Mouse (Mus musculus) lung, embryonic 16.5 days (tissue): ENCODE results near the gene Phgdh. TPM values are rescaled to one million over a fixed set of nuclear protein-coding genes. Genes with fewer than 3 reads are reported as not detected.

Source experiments
- ATAC-seq: fragments of 200-750 bp; cut with Nextera tagmentation; 2 replicates; pipeline ENCODE4 v1.8.0; 2017; ENCODE audit warnings: low read depth, mild to moderate bottlenecking, moderate library complexity
- H3K27ac ChIP-seq: fragments of 300-500 bp; sonication (generic); 2 replicates; pipeline ENCODE4 v1.5.1; 2014; ENCODE audit warnings: mild to moderate bottlenecking, control low read depth, low read length
- H3K27me3 ChIP-seq: fragments of 300-500 bp; sonication (generic); 2 replicates; pipeline ENCODE4 v1.6.1; 2014; ENCODE audit warnings: low read depth, low read length, mixed read lengths; ENCODE audit not compliant: control insufficient read depth, insufficient read depth
- H3K36me3 ChIP-seq: fragments of 300-500 bp; sonication (generic); 2 replicates; pipeline ENCODE4 v1.6.1; 2014; ENCODE audit warnings: low read length; ENCODE audit not compliant: control insufficient read depth, insufficient read depth
- H3K4me1 ChIP-seq: fragments of 300-500 bp; sonication (generic); replicated peaks from 2 replicates; pipeline ENCODE4 v1.6.1; 2014; ENCODE audit warnings: low read length, mixed read lengths; ENCODE audit not compliant: control insufficient read depth, insufficient read depth
- H3K4me2 ChIP-seq: fragments of 300-500 bp; sonication (generic); 2 replicates; pipeline ENCODE4 v1.6.1; 2014; ENCODE audit warnings: low read depth, low read length, control low read depth
- H3K4me3 ChIP-seq: fragments of 300-500 bp; sonication (generic); 2 replicates; pipeline ENCODE4 v1.5.1; 2014; ENCODE audit warnings: mild to moderate bottlenecking, low read length, control low read depth
- H3K9ac ChIP-seq: fragments of 300-500 bp; sonication (generic); 2 replicates; pipeline ENCODE4 v1.6.1; 2014; ENCODE audit warnings: low read length, control low read depth
- H3K9me3 ChIP-seq: fragments of 300-500 bp; sonication (generic); 2 replicates; pipeline ENCODE4 v1.6.1; 2016; ENCODE audit warnings: low read length; ENCODE audit not compliant: control insufficient read depth
- WGBS: fragments of 180-500 bp; shearing (Covaris S2); extraction: QIAGEN DNeasy Blood & Tissue Kit; methylation state at CpG from one replicate; pipeline ENCODE4 v1.1.7; 2014; 5-methylcytosine and 5-hydroxymethylcytosine counted together
- polyA plus RNA-seq: library from polyadenylated mRNA; unstranded; fragments of >200 nt; fragmentation: Nextera tagmentation; extraction: Ambion mirVana; gene quantifications from 2 replicates; pipeline ENCODE4 v1.2.1, GENCODE M21; 2015

Phgdh gene
- polyA plus RNA-seq, 1 experiment from 2014 or later, result 162 TPM

DNA sequence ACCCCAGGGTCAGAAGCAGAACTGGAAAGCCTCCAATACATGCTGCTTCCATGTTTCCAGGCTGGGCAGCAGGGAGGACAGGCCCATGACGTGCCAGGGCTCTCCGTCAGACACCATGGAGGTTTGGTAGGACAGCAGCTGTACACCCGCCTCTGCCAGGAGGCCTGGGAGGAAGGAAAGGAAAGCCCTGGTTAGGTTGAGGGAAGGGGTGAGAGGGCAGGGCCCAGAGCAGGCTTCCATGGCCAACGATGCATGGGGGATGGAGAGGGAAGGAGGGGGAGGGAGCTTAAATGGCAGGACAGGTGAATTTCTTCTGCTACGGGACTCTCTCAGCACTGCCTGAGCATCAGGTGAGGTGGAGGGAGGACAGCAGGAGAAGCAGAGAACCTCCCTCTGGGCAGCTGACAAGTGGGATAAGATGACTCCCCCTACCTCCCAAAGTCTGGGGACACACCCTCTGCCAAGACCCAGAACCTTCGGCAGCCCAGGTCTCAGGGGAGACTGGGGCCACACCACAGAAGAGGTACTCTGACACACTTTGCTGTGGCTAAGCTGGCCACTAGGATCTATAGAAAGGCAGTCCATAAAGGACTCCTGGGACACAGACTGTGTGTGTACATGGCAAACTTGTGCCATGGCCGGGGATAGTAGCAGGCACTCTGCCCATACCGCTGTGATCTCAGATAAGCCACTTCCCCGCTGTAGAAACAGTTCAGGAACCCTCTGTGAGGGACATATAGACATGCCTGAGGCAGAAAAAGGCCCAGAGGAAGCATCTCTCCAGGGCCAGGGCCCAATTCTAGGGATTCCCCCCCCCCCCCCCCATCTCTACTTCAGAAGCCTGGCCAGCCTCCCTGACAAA, 26.3 kb downstream of the Phgdh start:
- H3K9me3 ChIP-seq, result no peaks in the 10 kb centered on the region
- no peak; the same call in 1 of the 2 replicates for ATAC-seq
- WGBS, result 76% methylated on average over 9 of the region's 9 CpGs
- H3K27ac ChIP-seq, result no peak overlapping the region
- no peak overlapping the region for H3K9ac ChIP-seq
- H3K27me3 ChIP-seq, result no peaks in the 10 kb centered on the region
- H3K4me3 ChIP-seq, result no peak overlapping the region
- H3K36me3 ChIP-seq, result no peaks in the 10 kb centered on the region
- no peak overlapping the region for H3K4me2 ChIP-seq
- peaks cover 9% of the 10 kb centered on the region for H3K4me1 ChIP-seq

DNA sequence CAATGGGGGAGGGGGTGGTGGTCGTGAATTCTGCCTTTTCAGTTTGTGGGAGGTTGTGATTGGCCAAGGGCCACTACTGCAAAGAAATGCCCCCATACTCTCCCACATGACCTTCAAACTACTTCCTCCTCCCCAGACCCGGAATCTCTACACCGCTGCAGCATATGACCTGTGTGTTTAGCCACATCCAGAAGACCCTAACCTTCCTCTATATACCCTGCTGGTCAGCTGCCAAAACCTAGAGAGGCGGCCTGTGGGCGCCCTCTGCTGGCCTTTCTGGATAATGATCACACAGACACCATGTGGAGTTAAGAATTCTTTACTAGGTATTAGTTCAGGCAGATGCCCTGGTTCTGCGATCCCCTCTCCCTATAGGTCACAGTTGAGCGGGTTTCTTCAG, 26.9 kb downstream of the Phgdh start:
- Histone ChIP-seq H3K9ac (no peak overlapping the region), H3K36me3 (no peaks in the 10 kb centered on the region), H3K4me1 (peaks cover 9% of the 10 kb centered on the region), H3K27ac (no peak overlapping the region), H3K27me3 (no peaks in the 10 kb centered on the region), H3K4me3 (no peak overlapping the region), H3K9me3 (no peaks in the 10 kb centered on the region), H3K4me2 (no peak overlapping the region)
- ATAC-seq, result peak; percentile 46; the same call in 1 of the 2 replicates
- WGBS, result 22% methylated on average over 6 of the region's 7 CpGs

DNA sequence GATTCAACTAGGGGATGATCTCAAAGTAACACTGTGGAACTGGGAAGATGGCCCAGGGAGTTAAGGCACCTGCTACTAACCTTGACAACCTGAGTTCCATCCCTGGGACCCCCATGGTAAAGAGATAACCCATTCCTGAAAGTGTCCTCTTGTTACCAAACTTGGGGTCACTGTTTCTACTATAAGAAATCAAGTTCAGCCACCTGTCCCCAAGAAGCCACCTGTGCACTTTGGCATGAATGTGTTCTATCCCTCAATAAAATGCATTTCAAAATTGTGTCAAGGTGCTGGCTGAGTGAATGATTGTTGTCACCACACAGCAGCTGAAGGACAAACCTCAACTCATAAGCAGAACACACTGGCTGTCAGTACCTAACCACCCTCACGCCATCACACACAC, 29.3 kb downstream of the Phgdh start:
- no peaks in the 10 kb centered on the region for H3K4me1 ChIP-seq
- no peak overlapping the region for H3K27ac ChIP-seq
- H3K9me3 ChIP-seq, result no peaks in the 10 kb centered on the region
- no peaks in the 10 kb centered on the region for H3K27me3 ChIP-seq
- no peak overlapping the region for H3K4me2 ChIP-seq
- ATAC-seq, result no peak
- H3K4me3 ChIP-seq, result no peak overlapping the region
- no peaks in the 10 kb centered on the region for H3K36me3 ChIP-seq
- no peak overlapping the region for H3K9ac ChIP-seq
- 75% methylated on average over 1 of the region's 1 CpGs for WGBS

DNA sequence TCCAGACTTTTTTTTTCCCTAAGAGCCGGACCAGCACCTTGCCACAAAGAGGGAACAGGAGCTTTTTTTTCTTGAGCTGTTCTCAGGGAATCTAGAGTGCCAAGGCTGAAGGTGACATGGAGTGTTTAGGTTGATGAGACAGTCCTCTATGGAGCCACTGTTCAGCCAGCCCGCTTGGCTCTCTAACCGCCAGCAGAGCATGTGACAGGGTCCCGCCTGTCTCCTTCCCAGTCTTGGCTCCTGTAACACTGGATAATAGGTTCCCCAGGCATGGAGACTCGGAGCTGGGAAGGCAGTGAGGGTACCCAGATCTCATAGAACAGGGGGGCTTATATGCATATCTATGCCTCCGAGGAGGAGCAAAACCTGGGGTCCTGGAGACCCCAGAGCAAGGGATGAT, 31.2 kb downstream of the Phgdh start:
- no peaks in the 10 kb centered on the region for H3K9me3 ChIP-seq
- no peak for ATAC-seq
- H3K27ac ChIP-seq, result no peak overlapping the region
- no peak overlapping the region for H3K9ac ChIP-seq
- WGBS, result 80% methylated on average over 6 of the region's 6 CpGs
- H3K4me1 ChIP-seq, result no peaks in the 10 kb centered on the region
- H3K4me3 ChIP-seq, result no peak overlapping the region
- no peaks in the 10 kb centered on the region for H3K36me3 ChIP-seq
- H3K4me2 ChIP-seq, result no peak overlapping the region
- no peaks in the 10 kb centered on the region for H3K27me3 ChIP-seq

DNA sequence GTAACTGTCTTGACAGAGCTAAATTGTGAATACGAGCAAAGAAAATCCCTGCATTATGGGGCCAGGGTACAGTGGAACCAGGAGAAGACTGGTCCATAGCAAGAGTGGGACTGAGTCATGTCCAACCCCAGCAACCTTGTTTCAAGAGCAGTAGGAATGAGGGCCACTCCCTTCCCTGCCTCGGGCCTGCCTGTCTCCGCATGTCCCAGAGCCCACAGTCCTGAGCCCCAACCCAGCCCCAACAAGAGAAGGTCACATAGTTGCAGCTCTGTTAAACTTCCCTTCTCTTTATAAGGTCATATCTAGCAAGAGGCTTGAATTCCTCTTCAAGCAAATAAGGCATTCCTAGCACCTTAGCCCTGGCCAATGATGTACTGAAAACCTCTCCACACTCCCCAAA, 38.0 kb downstream of the Phgdh start:
- ATAC-seq, result no peak
- no peaks in the 10 kb centered on the region for H3K4me1 ChIP-seq
- WGBS, result 70% methylated on average over 3 of the region's 3 CpGs

DNA sequence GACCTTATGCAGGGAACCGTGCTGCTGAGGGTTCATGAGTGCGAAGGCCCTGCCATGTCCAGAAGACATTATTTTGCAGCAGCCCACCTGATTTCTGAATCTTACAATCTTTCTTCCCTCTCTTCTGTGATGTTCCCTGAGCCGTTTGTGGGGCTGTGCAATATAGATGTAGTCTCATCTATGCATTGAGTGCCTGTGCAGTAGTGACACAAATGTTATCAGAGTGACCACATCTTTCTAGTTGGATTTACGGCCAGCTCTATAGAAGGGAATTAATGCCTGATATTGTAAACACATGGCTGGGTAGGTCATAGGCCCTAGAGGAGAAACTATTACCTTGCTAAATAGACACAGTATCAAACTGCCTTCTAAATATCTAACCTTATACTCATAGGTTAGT, 39.5 kb downstream of the Phgdh start:
- no peak for ATAC-seq
- no peak overlapping the region for H3K4me3 ChIP-seq
- no peak overlapping the region for H3K4me2 ChIP-seq
- H3K27me3 ChIP-seq, result no peaks in the 10 kb centered on the region
- no peaks in the 10 kb centered on the region for H3K4me1 ChIP-seq
- H3K9me3 ChIP-seq, result no peaks in the 10 kb centered on the region
- H3K9ac ChIP-seq, result no peak overlapping the region
- H3K36me3 ChIP-seq, result no peaks in the 10 kb centered on the region
- WGBS, result 90% methylated on average over 4 of the region's 4 CpGs
- no peak overlapping the region for H3K27ac ChIP-seq

More for the DNA sequence above, 38.0 kb downstream of the Phgdh start:
- Histone ChIP-seq H3K9ac (no peak overlapping the region), H3K36me3 (no peaks in the 10 kb centered on the region), H3K9me3 (no peaks in the 10 kb centered on the region), H3K27me3 (no peaks in the 10 kb centered on the region), H3K4me2 (no peak overlapping the region), H3K27ac (no peak overlapping the region), H3K4me3 (no peak overlapping the region)

DNA sequence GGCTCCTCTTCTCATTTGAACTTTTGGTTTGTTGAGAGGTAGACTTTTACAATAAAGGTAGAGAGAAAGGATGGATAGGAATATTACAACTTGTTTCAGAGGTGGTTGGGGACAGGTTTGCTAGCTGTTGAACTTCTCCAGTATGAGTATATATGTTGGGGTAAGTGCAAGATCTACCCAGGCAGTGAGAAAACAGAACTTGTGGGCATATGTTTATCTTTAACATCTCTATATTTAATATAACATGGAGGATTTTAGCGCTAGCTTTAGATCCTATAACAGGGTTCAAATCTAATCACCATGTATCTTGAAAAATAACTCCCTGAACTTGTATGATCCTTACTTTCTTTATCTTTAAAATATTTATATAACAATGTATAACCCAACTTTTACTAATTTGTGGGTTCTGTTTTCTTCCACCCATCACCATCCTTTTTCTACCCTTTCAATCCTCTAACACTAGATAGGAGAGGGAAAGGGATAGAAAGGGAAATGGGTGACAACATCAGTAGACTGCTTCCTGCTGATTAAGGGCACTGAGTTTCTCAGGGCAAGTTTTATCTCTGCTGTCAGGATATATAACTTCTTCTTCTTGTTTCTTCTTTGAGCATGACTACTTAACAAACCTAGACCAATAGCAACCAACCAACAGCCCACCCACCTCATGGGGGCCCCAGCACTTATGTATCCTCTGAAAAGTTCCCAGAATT, 40.2 kb downstream of the Phgdh start:
- ATAC-seq, result no peak
- H3K9ac ChIP-seq, result no peak overlapping the region

DNA sequence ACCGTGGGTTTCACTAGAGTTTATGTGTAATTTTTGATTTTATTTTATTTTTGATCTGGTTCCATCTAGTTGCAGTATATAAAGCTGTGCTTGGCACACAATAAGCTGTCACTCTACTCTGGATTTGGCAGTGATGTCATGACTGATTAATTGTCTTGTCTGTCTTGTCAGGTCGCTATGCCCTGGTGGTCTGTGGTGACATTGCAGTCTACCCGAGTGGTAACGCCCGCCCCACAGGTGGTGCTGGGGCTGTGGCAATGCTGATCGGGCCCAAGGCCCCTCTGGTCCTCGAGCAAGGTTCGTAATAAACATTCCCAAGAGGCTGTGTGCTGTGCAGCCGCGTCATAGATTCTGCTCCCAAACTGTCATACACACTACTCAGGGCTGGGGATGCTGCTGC, 43.8 kb downstream of the Phgdh start:
- Histone ChIP-seq H3K27ac (no peak overlapping the region), H3K4me2 (no peak overlapping the region), H3K36me3 (no peaks in the 10 kb centered on the region), H3K4me3 (no peak overlapping the region), H3K27me3 (no peaks in the 10 kb centered on the region), H3K4me1 (no peaks in the 10 kb centered on the region), H3K9me3 (no peaks in the 10 kb centered on the region), H3K9ac (no peak overlapping the region)
- WGBS, result 69% methylated on average over 10 of the region's 10 CpGs
- no peak for ATAC-seq

More for the DNA sequence above, 40.2 kb downstream of the Phgdh start:
- no peak overlapping the region for H3K27ac ChIP-seq
- H3K4me2 ChIP-seq, result no peak overlapping the region
- H3K4me3 ChIP-seq, result no peak overlapping the region
- no peaks in the 10 kb centered on the region for H3K9me3 ChIP-seq
- WGBS, result 86% methylated on average over 1 of the region's 1 CpGs
- no peaks in the 10 kb centered on the region for H3K4me1 ChIP-seq
- no peaks in the 10 kb centered on the region for H3K36me3 ChIP-seq
- H3K27me3 ChIP-seq, result no peaks in the 10 kb centered on the region

DNA sequence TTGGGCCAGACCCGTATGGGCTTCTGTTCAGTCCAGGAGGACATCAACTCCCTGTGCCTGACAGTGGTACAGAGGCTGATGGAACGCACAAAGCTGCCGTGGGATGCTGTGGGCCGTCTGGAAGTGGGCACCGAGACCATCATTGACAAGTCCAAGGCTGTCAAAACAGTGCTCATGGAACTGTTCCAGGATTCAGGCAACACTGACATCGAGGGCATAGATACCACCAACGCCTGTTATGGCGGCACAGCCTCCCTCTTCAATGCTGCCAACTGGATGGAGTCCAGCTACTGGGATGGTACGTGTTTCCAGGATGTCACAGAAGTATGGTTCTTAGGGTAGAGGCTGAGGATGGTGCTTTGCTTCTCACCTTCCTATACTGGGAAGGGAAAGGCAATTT, 48.7 kb downstream of the Phgdh start:
- 79% methylated on average over 9 of the region's 9 CpGs for WGBS
- Histone ChIP-seq H3K27ac (no peak overlapping the region), H3K4me2 (no peak overlapping the region), H3K9ac (no peak overlapping the region), H3K36me3 (no peaks in the 10 kb centered on the region), H3K4me1 (no peaks in the 10 kb centered on the region), H3K27me3 (no peaks in the 10 kb centered on the region), H3K4me3 (no peak overlapping the region), H3K9me3 (no peaks in the 10 kb centered on the region)
- no peak for ATAC-seq
